12 mouse cellular contexts compared by ENCODE assay signal in genomic region chr13:96434899-96435331, GRCm38 (mm10). TPM values are rescaled to one million over a fixed set of nuclear protein-coding genes. Genes with fewer than 3 reads are reported as not detected.
DNase-seq lines count a peak whose midpoint lies in the region; ATAC-seq and TF ChIP-seq lines count a peak whose summit lies in the region.
"Had no signal": no experiment of that assay in that cellular context is flagged by ENCODE, and none has a peak within 500 bp of the region (broad histone marks: within the 10 kb centered on the region; RNA-seq: fewer than 3 reads in every experiment).

No protein-coding gene starts in this region.

- TF ChIP-seq POLR2A in limb, embryonic 14.5 days (IDR thresholded peaks at IDR 0.05; ENCODE audit: borderline replicate concordance, extremely low read depth, insufficient read depth, insufficient read length) = no peak

- H3K4me1 ChIP-seq in kidney, embryonic 15.5 days = peaks cover 44% of the 10 kb centered on the region
- H3K4me1 ChIP-seq in limb, embryonic 14.5 days (ENCODE audit: control insufficient read depth, insufficient read depth, low read length) = peaks cover 8% of the 10 kb centered on the region; the same call in 1 of the 2 replicates
- H3K4me1 ChIP-seq: neural tube, embryonic 12.5 days had no signal

- H3K36me3 ChIP-seq in kidney, embryonic 15.5 days = no peaks in the 10 kb centered on the region
- no peaks in the 10 kb centered on the region for H3K36me3 ChIP-seq in limb, embryonic 14.5 days (ENCODE audit: control insufficient read depth, insufficient read depth, low read length)
- H3K36me3 ChIP-seq: G1E; liver, embryonic 15.5 days; neural tube, embryonic 12.5 days had no signal

- no peaks in the 10 kb centered on the region for H3K27me3 ChIP-seq in kidney, embryonic 15.5 days
- H3K27me3 ChIP-seq in limb, embryonic 14.5 days (ENCODE audit: control insufficient read depth, insufficient read depth, low read length) = no peaks in the 10 kb centered on the region
- H3K27me3 ChIP-seq: liver, embryonic 15.5 days; neural tube, embryonic 12.5 days had no signal

- no peaks in the 10 kb centered on the region for H3K9me3 ChIP-seq in kidney, embryonic 15.5 days (replicated peaks)
- H3K9me3 ChIP-seq in limb, embryonic 14.5 days (ENCODE audit: control insufficient read depth, low read length) = 0 out of 2 replicates have a peak, but pooled peaks cover 4% of the 10 kb centered on the region
- H3K9me3 ChIP-seq: G1E; liver, embryonic 15.5 days; neural tube, embryonic 12.5 days had no signal

- H3K27ac ChIP-seq in kidney, embryonic 15.5 days = peak overlapping the region; percentile 74
- no peak overlapping the region for H3K27ac ChIP-seq in limb, embryonic 14.5 days (replicated peaks; ENCODE audit: low read depth, low read length)
- H3K27ac ChIP-seq: liver, embryonic 15.5 days; neural tube, embryonic 12.5 days had no signal

- no peak for DNase-seq in kidney, adult 11 months
- peak; percentile 24 for DNase-seq in embryo, embryonic 10 days (ENCODE audit: low spot score)
- peak; percentile 10 for DNase-seq in forelimb bud, embryonic 11.5 days (ENCODE audit: low read depth, low spot score)
- DNase-seq in limb, embryonic 14.5 days (ENCODE audit: low spot score) = no peak
- DNase-seq in layer of hippocampus, adult 9-10 months (ENCODE audit: low spot score) = no peak
- no peak for DNase-seq in natural killer cell, adult 2 months (ENCODE audit: low spot score in 2 of 2)

- H3K4me2 ChIP-seq in kidney, embryonic 15.5 days = peak overlapping the region; percentile 38
- H3K4me2 ChIP-seq in limb, embryonic 14.5 days (replicated peaks; ENCODE audit: low read depth, low read length, severe bottlenecking) = no peak overlapping the region
- H3K4me2 ChIP-seq: liver, embryonic 15.5 days; neural tube, embryonic 12.5 days had no signal

- peak; percentile 54; the same call in 1 of the 2 replicates for ATAC-seq in kidney, embryonic 15.5 days (replicated peaks; ENCODE audit: low FRiP score)
- peak; percentile 20; the same call in 1 of the 2 replicates for ATAC-seq in limb, embryonic 14.5 days (ENCODE audit: low FRiP score, low read depth)
- ATAC-seq: inflammation-experienced regulatory T-cells, adult 6 months had no signal

- H3K9ac ChIP-seq in kidney, embryonic 15.5 days = no peak overlapping the region
- no peak overlapping the region for H3K9ac ChIP-seq in limb, embryonic 14.5 days (ENCODE audit: low read depth, low read length, severe bottlenecking)
- H3K9ac ChIP-seq: liver, embryonic 15.5 days; neural tube, embryonic 12.5 days had no signal

- WGBS in kidney, embryonic 15.5 days = 25% methylated on average over 5 of the region's 5 CpGs
- 45% methylated on average over 5 of the region's 5 CpGs for WGBS in limb, embryonic 14.5 days

- no peak overlapping the region for H3K4me3 ChIP-seq in kidney, embryonic 15.5 days (replicated peaks)
- no peak overlapping the region for H3K4me3 ChIP-seq in limb, embryonic 14.5 days (replicated peaks; ENCODE audit: low read length)
- H3K4me3 ChIP-seq: liver, embryonic 15.5 days; neural tube, embryonic 12.5 days had no signal

RNA-seq across cellular contexts. Expression of gene Ankdd1b, which starts 36.1 kb away (rescaled TPM):
- 0.17 and 0.22 TPM in 2 replicates for polyA plus RNA-seq in kidney, embryonic 15.5 days (2015; fragmentation: Nextera tagmentation; extraction: Ambion mirVana)
- polyA plus RNA-seq in limb, embryonic 14.5 days (2012; rRNA removed) = 0.24 and 0.30 TPM in 2 replicates
- polyA plus RNA-seq in limb, embryonic 14.5 days (2014; fragmentation: Nextera tagmentation; extraction: Ambion mirVana) = 0.14 TPM in 1 of 2 replicates, not detected in the other
- polyA plus RNA-seq: forebrain, embryonic 11.5 days; G1E; inflammation-experienced regulatory T-cells, adult 6 months; liver, embryonic 15.5 days had no signal

RNA-seq across cellular contexts. Expression of gene Poc5, which starts 46.8 kb away (rescaled TPM):
- polyA plus RNA-seq in kidney, embryonic 15.5 days (2015; fragmentation: Nextera tagmentation; extraction: Ambion mirVana) = 11.9 and 12.5 TPM in 2 replicates
- polyA plus RNA-seq in limb, embryonic 14.5 days (2012; rRNA removed) = 12.0 and 12.8 TPM in 2 replicates
- polyA plus RNA-seq in limb, embryonic 14.5 days (2014; fragmentation: Nextera tagmentation; extraction: Ambion mirVana) = 15.7 and 16.9 TPM in 2 replicates

RNA-seq across cellular contexts. Expression of gene Gm17622, which starts 55.6 kb away (rescaled TPM):
- polyA plus RNA-seq in kidney, embryonic 15.5 days (2015; fragmentation: Nextera tagmentation; extraction: Ambion mirVana) = not detected in 2 replicates
- polyA plus RNA-seq in limb, embryonic 14.5 days (2012; rRNA removed) = not detected in 2 replicates
- not detected in 2 replicates for polyA plus RNA-seq in limb, embryonic 14.5 days (2014; fragmentation: Nextera tagmentation; extraction: Ambion mirVana)
- polyA plus RNA-seq: forebrain, embryonic 11.5 days; G1E; inflammation-experienced regulatory T-cells, adult 6 months; liver, embryonic 15.5 days; neural tube, embryonic 12.5 days had no signal

Comparison
In these comparisons a context has a peak if more than half of its experiments do, and no peak if none do; other contexts are left out.
1. DNase-seq: peak in embryo, embryonic 10 days (single experiment) and forelimb bud, embryonic 11.5 days (single experiment); none in kidney, adult 11 months (single experiment), limb, embryonic 14.5 days (single experiment), layer of hippocampus, adult 9-10 months (single experiment) and natural killer cell, adult 2 months (0 of 2).